Mouse (Mus musculus) CH12.LX (cell line): ENCODE results near the gene Lysmd1. TPM values are rescaled to one million over a fixed set of nuclear protein-coding genes. Genes with fewer than 3 reads are reported as not detected.

Experiments
- DNase-seq: peaks from one replicate; pipeline ENCODE4 v3.0.0-alpha.2; 2013; ENCODE audit errors: extremely low read depth
- H3K27ac ChIP-seq: 2 replicates; pipeline ENCODE4 v1.5.1; 2012; ENCODE audit warnings: low read depth, mild to moderate bottlenecking, control low read depth, moderate library complexity; ENCODE audit not compliant: insufficient read depth
- H3K27me3 ChIP-seq: replicated peaks from 2 replicates; pipeline ENCODE3; 2012; ENCODE audit warnings: inconsistent platforms
- H3K36me3 ChIP-seq, 2 experiments: replicated peaks in 1 of 2; 2 replicates each; pipeline versions ENCODE3 to v1.6.1; 2012; ENCODE audit warnings: inconsistent platforms in 1 of 2, low read length in 1 of 2, mild to moderate bottlenecking in 1 of 2, mixed read lengths in 1 of 2, moderate library complexity in 1 of 2; ENCODE audit not compliant: control insufficient read depth in 1 of 2, insufficient read depth in 1 of 2
- H3K4me1 ChIP-seq, 2 experiments: 2 replicates each; pipeline ENCODE4 v1.6.1; 2012; ENCODE audit warnings: inconsistent platforms in 1 of 2, moderate library complexity in 1 of 2; ENCODE audit not compliant: insufficient read depth in 2 of 2, control insufficient read depth in 1 of 2
- H3K4me2 ChIP-seq: 2 replicates; pipeline ENCODE4 v1.6.1; 2012; ENCODE audit warnings: low read depth, mild to moderate bottlenecking, control low read depth; ENCODE audit not compliant: poor library complexity, insufficient read depth, severe bottlenecking
- H3K4me3 ChIP-seq, 3 experiments: fragments of 150-350 bp in 1 of 3; sonication (generic) in 1 of 3; replicated peaks in 1 of 3; 2 replicates each; pipeline versions ENCODE3 to v1.5.1; 2011 to 2012; ENCODE audit warnings: low read depth in 2 of 3, low read length in 2 of 3, mild to moderate bottlenecking in 2 of 3, moderate library complexity in 2 of 3, control low read depth in 1 of 3, improper control_type of control experiment in 1 of 3, inconsistent platforms in 1 of 3, mixed read lengths in 1 of 3; ENCODE audit not compliant: poor library complexity in 1 of 3
- H3K79me2 ChIP-seq: replicated peaks from 2 replicates; pipeline ENCODE4 v1.6.1; 2012; ENCODE audit warnings: mild to moderate bottlenecking, moderate library complexity; ENCODE audit not compliant: control insufficient read depth, poor library complexity, insufficient read depth, severe bottlenecking; ENCODE audit errors: extremely low read depth
- H3K9ac ChIP-seq: 2 replicates; pipeline ENCODE4 v1.6.1; 2012; ENCODE audit warnings: low read depth, mild to moderate bottlenecking, control low read depth, moderate library complexity; ENCODE audit not compliant: insufficient read depth
- H3K9me3 ChIP-seq: replicated peaks from 2 replicates; pipeline ENCODE3; 2012; ENCODE audit warnings: low read length, inconsistent platforms, mixed read lengths
- BHLHE40 ChIP-seq: IDR thresholded peaks from 2 replicates; pipeline ENCODE4 v1.6.1; 2011; ENCODE audit warnings: mild to moderate bottlenecking, low read depth, low read length, improper control_type of control experiment
- CTCF ChIP-seq, 2 experiments: IDR thresholded peaks in 1 of 2; conservative IDR thresholded peaks in 1 of 2; 2 replicates each; pipeline ENCODE4 v1.5.1; 2011 to 2012; ENCODE audit warnings: low read depth in 2 of 2, low read length in 2 of 2, improper control_type of control experiment in 1 of 2, inconsistent platforms in 1 of 2, mild to moderate bottlenecking in 1 of 2, moderate library complexity in 1 of 2
- EP300 ChIP-seq: IDR thresholded peaks from 2 replicates; pipeline ENCODE4 v1.6.1; 2011; ENCODE audit warnings: low read length, improper control_type of control experiment
- HCFC1 ChIP-seq: IDR thresholded peaks from 2 replicates; pipeline ENCODE4 v1.6.1; 2012; ENCODE audit warnings: low read depth, mild to moderate bottlenecking, inconsistent platforms, low read length, improper control_type of control experiment
- JUN ChIP-seq: IDR thresholded peaks from 2 replicates; pipeline ENCODE4 v1.6.1; 2011; ENCODE audit warnings: low read depth, mild to moderate bottlenecking, low read length, improper control_type of control experiment, moderate library complexity; ENCODE audit not compliant: insufficient read depth
- MAFK ChIP-seq: IDR thresholded peaks from 2 replicates; pipeline ENCODE4 v1.6.1; 2011; ENCODE audit warnings: low read length, improper control_type of control experiment; ENCODE audit not compliant: insufficient replicate concordance
- MAZ ChIP-seq: IDR thresholded peaks from 2 replicates; pipeline ENCODE4 v1.6.1; 2012; ENCODE audit warnings: low read depth, mild to moderate bottlenecking, inconsistent platforms, low read length, improper control_type of control experiment, moderate library complexity
- MXI1 ChIP-seq: IDR thresholded peaks from 2 replicates; pipeline ENCODE4 v1.6.1; 2011; ENCODE audit warnings: mild to moderate bottlenecking, low read depth, low read length, improper control_type of control experiment
- RAD21 ChIP-seq: IDR thresholded peaks from 2 replicates; pipeline ENCODE4 v1.6.1; 2011; ENCODE audit warnings: low read depth, mild to moderate bottlenecking, low read length, improper control_type of control experiment, moderate library complexity
- SMC3 ChIP-seq: IDR thresholded peaks from 2 replicates; pipeline ENCODE4 v1.6.1; 2011; ENCODE audit warnings: low read depth, low read length, improper control_type of control experiment
- TBP ChIP-seq: conservative IDR thresholded peaks from 2 replicates; pipeline ENCODE4 v1.6.1; 2011; ENCODE audit warnings: low read depth, low read length, improper control_type of control experiment
- UBTF ChIP-seq: IDR thresholded peaks from 2 replicates; pipeline ENCODE4 v1.6.1; 2012; ENCODE audit warnings: low read depth, mild to moderate bottlenecking, inconsistent platforms, low read length, improper control_type of control experiment, moderate library complexity
- USF2 ChIP-seq: conservative IDR thresholded peaks from 2 replicates; pipeline ENCODE4 v1.6.1; 2011; ENCODE audit warnings: low read depth, low read length, improper control_type of control experiment
- dilution Hi-C: fragments of 300-500 bp; cut with MboI; formaldehyde crosslinking; loops from 2 replicates; pipeline ENCODE4 v1.14.3; 2020; ENCODE audit warnings: low sequenced_read_pairs; ENCODE audit not compliant: extremely low pct_unique_long_range_greater_than_20kb, extremely low pct_ligation_motif_present
- in situ Hi-C: fragments of 300-500 bp; cut with MboI; formaldehyde crosslinking; loops from 3 replicates; pipeline ENCODE4 v1.14.3; 2019; ENCODE audit warnings: low sequenced_read_pairs, low pct_ligation_motif_present, low pct_unique_long_range_greater_than_20kb, mixed read lengths
- polyA plus RNA-seq: library from polyadenylated mRNA; unstranded; fragments of >175 nt; gene quantifications from 2 replicates; pipeline ENCODE4 v1.2.1, GENCODE M21; 2012; ENCODE audit warnings: low read depth; ENCODE audit not compliant: insufficient read length
- total RNA-seq, 2 experiments: library from RNA; depleted of rRNA; stranded (reverse); fragments of 300-350 nt in 1 of 2; fragments of >200 nt in 1 of 2; gene quantifications; 2 replicates each; pipeline ENCODE4 v1.2.3; 2012 to 2014

The Lysmd1 gene
- total and polyA plus RNA-seq, 3 experiments: 8.1 to 13.6 (median 11.6) TPM

DNA sequence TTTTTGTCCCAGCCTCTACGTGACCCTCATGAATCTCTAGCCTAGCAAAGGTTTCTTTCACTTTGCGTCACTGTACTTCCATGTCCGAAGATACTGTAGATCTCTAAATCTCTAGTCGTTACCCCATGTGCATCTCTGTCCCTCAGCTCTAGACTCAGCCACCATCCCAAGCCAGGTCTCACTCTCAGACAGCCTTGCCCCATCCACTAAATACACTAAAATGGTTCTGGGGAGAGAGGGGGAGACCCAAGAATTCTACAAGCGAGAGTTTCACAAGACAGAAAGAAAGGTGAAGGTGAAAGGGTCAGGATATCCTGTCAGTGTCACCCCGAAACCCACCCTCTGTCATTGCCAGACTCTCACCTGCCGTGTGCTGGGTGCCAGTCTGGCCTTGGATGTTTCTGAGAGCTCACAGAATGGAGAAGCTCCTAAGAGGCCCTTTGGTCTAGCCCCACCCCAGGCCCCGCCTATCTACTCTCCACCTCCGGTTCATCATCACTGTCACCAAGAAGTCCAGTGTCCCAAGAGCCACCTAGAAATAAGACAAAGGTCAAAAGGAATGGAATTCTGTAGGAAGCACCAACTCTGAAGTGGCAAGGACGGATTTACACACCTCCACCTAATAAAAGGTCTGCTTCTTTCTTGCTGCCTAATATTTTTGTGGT lies 8.2 kb downstream of the Lysmd1 start, which contains the start of gene Tnfaip8l2 (continued):
- TF ChIP-seq USF2: no peak

- Histone ChIP-seq H3K9me3 (no peaks in the 10 kb centered on the region), H3K4me2 (peak overlapping the region; percentile 69; the same call in 1 of the 2 replicates), H3K27ac (no peak overlapping the region), H3K36me3 (peaks cover 19 to 20% of the 10 kb centered on the region in 2 experiments), H3K4me1 (peaks cover 11 to 29% of the 10 kb centered on the region in 2 experiments)
- peak; percentile 87 for DNase-seq
- in situ Hi-C loops: loop anchor here (10.0 kb wide), 1 partner anchor 72 kb away; the partner anchor contains the start of gene Gabpb2
- peak; percentile 72 for TF ChIP-seq RAD21
- no peak for TF ChIP-seq TBP
- TF ChIP-seq CTCF (conservative IDR thresholded peaks at IDR 0.05 in 1 of 2, IDR thresholded peaks at IDR 0.05 in 1 of 2; ENCODE audit: low read depth in 2 of 2, low read length in 2 of 2): peak; percentile 89 to 92
- TF ChIP-seq EP300: no peak
- TF ChIP-seq SMC3: peak; percentile 76
- TF ChIP-seq, all 38 proteins: peak for 3
- 0 out of 2 replicates have a peak overlapping the region, but pooled peaks have one; percentile 26 for H3K9ac ChIP-seq
- H3K79me2 ChIP-seq: 0 out of 2 replicates have a peak, but pooled peaks cover 2% of the 10 kb centered on the region
- H3K4me3 ChIP-seq: peak overlapping the region; percentile 8 to 65 (median 51)
- dilution Hi-C loops: no loop called here
- no peaks in the 10 kb centered on the region for H3K27me3 ChIP-seq
Measured at GRCm38 (mm10) chr3:95142617-95143011, 8.7 kb downstream of the Lysmd1 start.

GRCm38 (mm10) chr3:95147924-95148323 lies 14.0 kb downstream of the Lysmd1 start:
- Histone ChIP-seq H3K4me1 (no peaks in the 10 kb centered on the region), H3K4me3 (no peak overlapping the region), H3K9ac (no peak overlapping the region), H3K36me3 (no peaks in the 10 kb centered on the region), H3K27ac (no peak overlapping the region), H3K79me2 (no peaks in the 10 kb centered on the region), H3K4me2 (no peak overlapping the region), H3K27me3 (peaks cover 11% of the 10 kb centered on the region), H3K9me3 (no peaks in the 10 kb centered on the region)
- DNase-seq: no peak
- dilution Hi-C loops (no loop called here), in situ Hi-C loops (loop anchor here (10.0 kb wide), 1 partner anchor 67 kb away; the partner anchor contains the start of gene Gabpb2)
- TF ChIP-seq UBTF: no peak
- no peak for TF ChIP-seq RAD21
- no peak for TF ChIP-seq MAFK
- TF ChIP-seq SMC3: no peak
- TF ChIP-seq BHLHE40: no peak
- no peak for TF ChIP-seq MXI1
- no peak for TF ChIP-seq HCFC1
- no peak for TF ChIP-seq JUN
- TF ChIP-seq MAZ: no peak
- TF ChIP-seq USF2: no peak
